Mouse (Mus musculus) brown adipose tissue, adult 24 weeks (tissue): ENCODE measurements around the gene Atpaf1. TPM values are rescaled to one million over a fixed set of nuclear protein-coding genes. Genes with fewer than 3 reads are reported as not detected.

Experiments
- H3K27ac ChIP-seq: fragments of 200-500 bp; replicated peaks from 2 replicates; pipeline ENCODE4 v1.5.1; 2012; ENCODE audit warnings: low read depth, mild to moderate bottlenecking, low read length
- H3K4me1 ChIP-seq: fragments of 200-500 bp; 2 replicates; pipeline ENCODE4 v1.6.1; 2012; ENCODE audit warnings: low read length, mixed read lengths; ENCODE audit not compliant: control insufficient read depth, insufficient read depth, insufficient read length
- H3K4me3 ChIP-seq: fragments of 200-500 bp; 2 replicates; pipeline ENCODE4 v1.5.1; 2012; ENCODE audit warnings: low read depth, mild to moderate bottlenecking, low read length, moderate library complexity; ENCODE audit not compliant: insufficient read depth
- polyA plus RNA-seq: library from polyadenylated mRNA; stranded (reverse); fragments of >200 nt; gene quantifications from 2 replicates; pipeline ENCODE4 v1.2.4, GENCODE M21; 2012; ENCODE audit not compliant: missing spikeins, insufficient read depth, insufficient read length

Atpaf1 gene
- polyA plus RNA-seq, 1 experiment = 53.5 TPM

DNA sequence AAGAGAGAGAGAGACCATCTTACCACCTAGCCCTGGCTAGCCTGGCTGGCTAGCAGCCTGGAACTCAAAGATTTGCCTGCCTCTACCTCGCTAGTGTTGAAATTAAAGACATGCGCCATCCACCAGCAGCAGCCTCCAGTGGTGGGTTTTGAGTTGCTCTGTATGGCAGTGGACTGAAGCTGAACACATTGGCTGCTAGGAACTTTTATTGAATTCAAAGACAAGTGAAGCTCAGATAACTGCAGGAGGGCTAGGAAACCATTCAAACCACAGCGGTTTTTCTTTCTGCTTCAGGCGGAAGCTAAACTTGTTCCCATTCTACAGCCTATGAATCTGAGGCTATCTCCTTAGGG lies 42.9 kb downstream of the Atpaf1 start:
- Histone ChIP-seq H3K27ac (peak overlapping the region; percentile 75), H3K4me3 (peak overlapping the region; percentile 88), H3K4me1 (peaks cover 10% of the 10 kb centered on the region; the same call in 1 of the 2 replicates)

DNA sequence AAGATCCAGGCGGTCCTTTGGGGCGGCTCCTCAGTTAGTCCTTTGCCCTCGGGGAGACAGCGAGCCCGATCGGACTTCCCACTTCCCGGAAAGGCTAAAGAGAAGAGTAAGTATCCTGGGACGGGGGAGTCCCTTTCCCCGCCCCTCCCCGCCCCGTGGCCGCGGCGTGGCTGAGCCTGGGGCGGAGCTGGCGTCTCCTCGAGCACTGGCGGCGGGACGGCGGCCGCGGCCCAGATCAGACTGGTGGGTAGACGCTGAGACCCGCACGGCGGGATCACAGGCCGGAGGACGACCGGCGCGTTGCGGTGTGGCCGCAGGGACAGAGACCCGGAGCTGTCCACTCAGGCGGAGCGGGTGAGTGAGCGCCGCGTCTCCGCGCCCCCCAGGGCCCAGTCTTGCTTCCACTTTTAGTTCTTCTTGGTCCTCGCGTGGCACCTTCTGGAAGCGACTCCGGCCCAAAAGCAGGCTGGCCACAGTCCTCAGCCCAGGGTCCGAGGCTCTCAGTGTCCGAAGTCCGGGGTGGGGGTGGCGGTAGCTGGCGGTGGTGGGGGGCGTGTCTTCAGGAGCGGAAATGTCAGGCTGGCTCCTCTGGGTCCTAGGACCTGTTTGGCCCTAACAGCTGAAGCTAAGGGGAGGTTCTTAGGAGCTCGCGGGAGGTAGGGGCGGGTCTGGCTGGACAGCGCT lies 43.4 kb downstream of the Atpaf1 start, which contains the start of gene Mob3c:
Gene Mob3c, plus strand, starts transcription at position 205 of the 684 bp plus-strand sequence.
- peak within 1 kb of the TSS; percentile 88 for H3K4me3 ChIP-seq

DNA sequence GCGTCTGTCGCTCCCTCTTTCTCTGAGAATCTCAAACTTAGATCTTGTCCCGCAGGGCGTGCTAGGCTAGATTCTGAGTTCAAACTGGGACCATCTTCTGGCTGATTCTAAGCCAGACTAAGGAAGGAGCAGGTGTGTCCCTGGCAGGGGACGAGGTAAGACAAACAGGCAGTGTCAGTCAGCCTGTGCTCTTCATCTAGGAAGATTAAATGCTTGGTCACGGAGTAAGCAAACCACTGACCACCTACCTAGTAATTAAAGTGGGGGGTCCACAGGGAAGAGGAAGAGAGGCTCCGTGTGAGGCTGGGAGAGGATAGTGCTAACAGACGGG lies 43.9 kb downstream of the Atpaf1 start:
- peak overlapping the region; percentile 44 for H3K27ac ChIP-seq
- peaks cover 10% of the 10 kb centered on the region; the same call in 1 of the 2 replicates for H3K4me1 ChIP-seq
- peak overlapping the region; percentile 88 for H3K4me3 ChIP-seq

More for the DNA sequence above, 43.4 kb downstream of the Atpaf1 start, which contains the start of gene Mob3c:
- Histone ChIP-seq H3K4me1 (peaks cover 10% of the 10 kb centered on the region; the same call in 1 of the 2 replicates), H3K27ac (peak within 1 kb of the TSS; percentile 89)

DNA sequence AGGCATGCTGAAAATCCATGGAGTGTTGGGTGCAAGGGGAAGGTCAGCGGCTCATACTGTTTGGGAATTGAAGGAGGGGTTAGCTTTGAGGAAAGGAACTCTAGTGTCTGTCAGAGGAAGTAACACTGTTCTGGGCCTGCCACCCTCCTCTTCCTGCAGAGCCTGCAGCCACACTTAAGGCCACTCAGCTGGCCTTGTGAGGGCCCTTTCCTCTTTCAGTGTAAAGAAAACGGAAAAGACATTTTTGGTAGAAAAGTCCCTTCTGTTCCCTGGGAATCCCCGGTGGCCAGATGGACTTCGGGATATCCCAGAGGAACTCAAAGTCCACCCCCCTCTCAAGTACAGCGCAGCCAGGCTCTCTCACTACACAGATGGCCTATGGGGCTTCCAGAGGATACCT lies 45.9 kb downstream of the Atpaf1 start:
- peak overlapping the region; percentile 42 for H3K27ac ChIP-seq
- no peak overlapping the region for H3K4me3 ChIP-seq
- peaks cover 10% of the 10 kb centered on the region; the same call in 1 of the 2 replicates for H3K4me1 ChIP-seq

DNA sequence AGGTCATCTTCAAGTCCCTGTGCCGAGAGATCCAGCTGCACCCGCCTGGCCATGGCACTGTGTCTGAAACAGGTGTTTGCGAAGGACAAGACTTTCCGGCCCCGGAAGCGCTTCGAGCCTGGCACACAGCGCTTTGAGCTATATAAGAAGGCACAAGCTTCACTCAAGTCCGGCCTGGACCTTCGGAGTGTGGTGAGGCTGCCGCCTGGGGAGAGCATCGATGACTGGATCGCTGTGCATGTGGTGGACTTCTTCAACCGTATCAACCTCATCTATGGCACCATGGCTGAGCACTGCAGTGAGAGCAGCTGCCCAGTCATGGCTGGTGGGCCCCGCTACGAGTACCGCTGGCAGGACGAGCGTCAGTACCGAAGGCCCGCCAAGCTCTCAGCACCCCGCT lies 46.6 kb downstream of the Atpaf1 start:
- H3K4me3 ChIP-seq = no peak overlapping the region
- H3K27ac ChIP-seq = peak overlapping the region; percentile 23; the same call in 1 of the 2 replicates
- peaks cover 10% of the 10 kb centered on the region; the same call in 1 of the 2 replicates for H3K4me1 ChIP-seq

DNA sequence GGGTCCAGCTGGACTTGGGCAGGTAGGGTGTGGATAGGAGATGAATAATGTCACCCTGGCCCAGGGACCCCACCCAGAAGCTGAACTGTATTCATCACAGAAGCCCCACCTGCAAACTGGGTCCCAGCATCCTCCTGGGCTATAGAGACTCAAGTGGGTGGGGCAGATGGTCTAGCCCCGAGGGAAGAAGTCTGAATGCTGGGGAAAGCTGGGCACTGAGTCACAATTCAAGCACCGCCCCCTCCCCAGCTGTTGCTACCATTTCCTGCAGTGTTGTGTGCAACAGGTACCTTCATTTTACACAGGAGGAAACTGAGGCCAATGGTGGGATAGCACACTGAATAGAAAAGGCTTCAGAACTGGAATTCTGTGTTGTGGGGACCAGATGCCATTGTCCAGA lies 47.4 kb downstream of the Atpaf1 start:
- H3K27ac ChIP-seq = no peak overlapping the region
- H3K4me3 ChIP-seq = no peak overlapping the region
- H3K4me1 ChIP-seq = peaks cover 10% of the 10 kb centered on the region; the same call in 1 of the 2 replicates

DNA sequence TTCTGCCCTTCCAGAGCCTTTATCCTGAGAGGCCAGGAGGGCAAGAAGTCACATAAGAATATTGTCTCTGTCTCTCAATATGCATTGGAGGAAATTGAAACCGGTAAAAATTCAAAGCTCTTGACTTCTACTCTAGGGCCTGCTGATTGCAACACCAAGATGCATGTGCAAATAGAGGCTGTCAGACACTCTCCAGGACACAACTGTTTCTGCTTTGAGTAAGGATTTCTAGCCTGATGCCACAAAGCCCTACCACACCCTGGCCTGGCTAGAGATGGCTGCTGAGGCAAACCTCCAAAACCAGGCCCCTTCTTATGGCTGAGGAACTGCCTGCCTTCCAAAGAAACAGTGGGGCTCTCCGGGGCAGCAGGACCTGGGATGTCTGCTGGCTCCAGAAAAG lies 51.0 kb downstream of the Atpaf1 start:
- H3K4me1 ChIP-seq = peaks cover 5% of the 10 kb centered on the region
- no peak overlapping the region for H3K27ac ChIP-seq
- H3K4me3 ChIP-seq = no peak overlapping the region

DNA sequence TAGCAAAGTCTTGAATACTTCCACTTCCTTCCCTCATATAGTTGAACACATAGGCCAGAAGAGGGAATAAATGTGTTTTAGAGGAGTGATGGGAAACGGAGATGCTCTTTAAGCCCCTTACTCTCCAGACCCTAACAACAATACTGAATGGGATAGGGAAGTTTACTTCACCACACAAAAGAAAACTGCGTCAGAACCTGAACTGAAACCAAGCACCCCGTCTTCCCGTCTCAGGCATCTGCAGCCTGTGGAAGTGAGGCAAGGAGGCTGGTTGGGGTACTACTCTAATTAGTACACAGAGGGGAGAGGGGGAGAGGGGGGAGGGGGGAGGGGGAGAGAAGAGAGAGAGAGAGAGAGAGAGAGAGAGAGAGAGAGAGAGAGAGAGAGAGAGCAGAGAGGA lies 53.6 kb downstream of the Atpaf1 start:
- Histone ChIP-seq H3K4me3 (no peak overlapping the region), H3K4me1 (peaks cover 3% of the 10 kb centered on the region), H3K27ac (no peak overlapping the region)

DNA sequence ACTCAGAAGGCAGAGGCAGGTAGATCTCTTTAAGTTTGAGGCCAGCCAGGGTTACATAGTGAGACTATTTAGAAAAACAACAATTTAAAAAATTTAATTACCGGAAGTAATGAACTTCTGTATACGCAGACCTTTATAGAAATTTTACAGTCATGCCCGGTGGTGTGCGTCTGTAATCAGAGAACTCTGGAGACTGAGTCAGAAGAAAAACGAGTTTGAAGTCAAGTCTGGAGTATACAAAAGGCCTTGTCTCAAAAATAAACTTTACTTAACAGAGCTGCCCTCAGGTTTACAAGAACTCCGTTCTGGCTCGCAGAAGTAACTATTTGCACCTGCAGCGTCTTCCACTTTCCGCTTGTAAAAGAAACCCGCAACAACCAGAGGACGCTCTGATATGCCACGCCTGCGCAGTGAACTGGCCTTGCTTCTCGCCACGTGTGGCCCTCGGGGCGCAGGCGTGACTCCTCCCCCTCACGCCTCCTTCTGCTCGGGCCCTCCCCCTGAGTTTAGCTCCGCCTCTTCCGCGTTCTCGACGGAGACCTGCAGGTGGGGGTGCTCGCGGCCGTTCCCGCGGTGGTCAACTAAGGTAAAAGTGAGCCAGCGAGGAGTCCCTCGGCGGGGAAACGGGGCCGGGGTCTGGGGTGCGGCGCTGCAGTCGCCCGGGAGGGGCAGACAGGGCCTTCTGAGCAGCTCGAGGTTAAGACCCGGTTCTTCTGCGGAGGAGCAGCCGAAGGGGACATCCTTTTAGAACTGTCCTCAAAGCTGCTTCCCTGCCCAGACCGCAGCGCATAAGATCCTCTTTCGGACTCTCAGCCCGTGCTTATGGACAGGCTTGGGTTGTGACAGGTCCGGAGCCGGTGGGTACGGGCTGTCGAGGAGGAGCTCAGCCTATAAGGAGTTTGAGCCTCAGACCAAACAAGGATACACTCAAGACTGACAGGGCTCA lies 54.4 kb downstream of the Atpaf1 start, which contains the start of gene Mknk1:
Gene Mknk1, plus strand, starts transcription at position 503 of the 946 bp plus-strand sequence.
- Histone ChIP-seq H3K4me3 (peak within 1 kb of the TSS; percentile 78), H3K4me1 (peaks cover 3% of the 10 kb centered on the region), H3K27ac (0 out of 2 replicates have a peak within 1 kb of the TSS, but pooled peaks have one; percentile 16)

DNA sequence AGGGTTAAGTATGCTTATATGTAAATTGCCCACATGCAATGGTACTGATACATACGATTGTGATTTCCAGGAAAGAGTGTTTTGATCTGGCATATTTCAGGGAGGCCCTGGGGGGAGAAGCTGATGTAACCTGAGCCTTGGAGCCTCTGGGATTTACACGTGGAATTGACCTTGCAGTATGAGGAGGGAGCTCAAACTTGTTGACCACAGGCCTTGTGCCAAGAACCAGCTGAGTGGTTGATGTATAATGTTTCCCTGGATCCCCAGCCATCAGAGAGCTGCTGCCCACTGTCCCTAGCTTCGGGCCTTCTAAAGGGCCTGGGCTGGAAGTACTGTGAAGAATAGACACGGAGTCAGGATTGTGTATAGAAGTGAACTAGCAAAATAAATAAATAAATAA lies 55.3 kb downstream of the Atpaf1 start:
- Histone ChIP-seq H3K27ac (0 out of 2 replicates have a peak overlapping the region, but pooled peaks have one; percentile 7), H3K4me3 (peak overlapping the region; percentile 78)

DNA sequence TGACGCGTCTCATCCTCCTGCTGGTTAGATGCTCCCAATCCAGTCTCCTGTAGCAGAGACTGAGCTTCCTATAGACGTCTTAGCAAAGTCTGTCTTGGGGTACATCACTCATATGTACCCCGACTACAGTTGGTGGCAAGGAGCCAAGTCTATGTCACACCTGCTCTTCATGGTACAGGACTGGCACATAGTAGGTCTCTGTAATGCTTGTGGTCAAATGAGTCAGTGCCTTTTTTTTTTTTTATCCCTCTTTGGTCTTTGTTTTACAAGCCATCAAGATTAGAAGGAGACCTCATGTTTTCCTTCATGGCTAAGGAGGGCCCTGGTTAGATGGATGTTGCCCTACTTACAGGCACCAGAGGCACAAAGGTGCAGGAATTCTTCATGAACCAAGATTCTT lies 56.2 kb downstream of the Atpaf1 start:
- peaks cover 3% of the 10 kb centered on the region for H3K4me1 ChIP-seq
- H3K4me3 ChIP-seq = no peak overlapping the region
- H3K27ac ChIP-seq = no peak overlapping the region

More for the DNA sequence above, 55.3 kb downstream of the Atpaf1 start:
- H3K4me1 ChIP-seq = peaks cover 3% of the 10 kb centered on the region

DNA sequence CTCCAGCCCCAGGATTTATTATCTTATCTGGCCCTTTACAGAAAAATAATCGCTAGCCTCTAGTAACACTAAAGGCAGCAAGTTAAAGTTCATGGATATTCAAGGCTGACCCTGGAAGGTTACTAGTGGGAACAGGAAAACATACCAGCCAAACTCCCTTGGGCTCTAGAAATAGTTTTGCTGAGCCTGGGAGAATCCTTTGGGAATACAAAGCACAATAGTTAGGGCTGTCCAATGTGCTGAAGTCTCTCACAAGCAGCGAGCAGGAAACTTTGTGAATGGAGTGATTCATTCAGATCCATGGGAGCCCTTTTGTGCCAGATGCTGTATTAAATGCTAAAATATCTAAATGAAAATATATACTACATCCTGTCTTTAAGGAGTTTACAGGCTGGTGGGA lies 62.0 kb downstream of the Atpaf1 start:
- peak overlapping the region; percentile 54; the same call in 1 of the 2 replicates for H3K27ac ChIP-seq
- peaks cover 29% of the 10 kb centered on the region for H3K4me1 ChIP-seq
- no peak overlapping the region for H3K4me3 ChIP-seq

DNA sequence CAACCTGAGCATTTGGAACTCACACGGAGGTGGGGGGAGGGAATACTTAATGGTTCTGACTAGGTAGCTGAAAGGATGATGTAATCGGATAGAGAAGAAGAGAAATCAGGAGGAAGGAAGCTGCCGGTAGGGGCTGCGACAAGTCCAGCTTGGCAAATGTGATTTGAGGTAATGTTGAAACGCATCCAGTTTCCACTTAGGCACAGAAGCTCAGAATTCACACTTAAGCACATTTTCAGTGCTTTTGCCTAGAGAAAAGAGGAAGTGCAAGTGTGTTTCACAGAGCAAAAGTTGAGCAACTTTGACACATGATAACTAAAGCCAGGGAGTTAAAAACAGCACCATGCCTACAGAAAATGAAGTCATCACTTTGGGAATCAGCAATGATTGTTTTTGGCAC lies 62.8 kb downstream of the Atpaf1 start:
- Histone ChIP-seq H3K4me3 (no peak overlapping the region), H3K27ac (peak overlapping the region; percentile 70), H3K4me1 (peaks cover 29% of the 10 kb centered on the region)

DNA sequence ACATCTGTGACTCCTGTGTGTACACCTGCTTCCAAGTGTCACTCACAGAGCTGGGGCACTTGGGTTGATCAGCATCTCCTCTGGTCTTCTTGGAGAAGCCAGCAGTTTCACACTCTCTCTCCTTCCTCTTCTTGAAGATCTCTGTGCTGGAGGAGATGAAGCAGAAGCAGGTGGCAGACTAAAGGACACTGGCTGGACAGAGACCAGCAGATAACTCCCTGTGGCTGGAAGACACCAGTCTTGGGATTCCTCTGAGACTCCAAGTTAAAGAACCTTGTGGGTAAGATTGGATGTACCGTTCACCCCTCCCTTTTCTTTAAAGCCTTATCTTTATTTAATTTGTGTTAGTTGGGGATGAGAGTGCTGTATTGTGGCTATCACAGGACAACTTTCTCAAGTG lies 63.5 kb downstream of the Atpaf1 start:
- Histone ChIP-seq H3K4me1 (peaks cover 29% of the 10 kb centered on the region), H3K4me3 (no peak overlapping the region), H3K27ac (peak overlapping the region; percentile 70; the same call in 1 of the 2 replicates)

DNA sequence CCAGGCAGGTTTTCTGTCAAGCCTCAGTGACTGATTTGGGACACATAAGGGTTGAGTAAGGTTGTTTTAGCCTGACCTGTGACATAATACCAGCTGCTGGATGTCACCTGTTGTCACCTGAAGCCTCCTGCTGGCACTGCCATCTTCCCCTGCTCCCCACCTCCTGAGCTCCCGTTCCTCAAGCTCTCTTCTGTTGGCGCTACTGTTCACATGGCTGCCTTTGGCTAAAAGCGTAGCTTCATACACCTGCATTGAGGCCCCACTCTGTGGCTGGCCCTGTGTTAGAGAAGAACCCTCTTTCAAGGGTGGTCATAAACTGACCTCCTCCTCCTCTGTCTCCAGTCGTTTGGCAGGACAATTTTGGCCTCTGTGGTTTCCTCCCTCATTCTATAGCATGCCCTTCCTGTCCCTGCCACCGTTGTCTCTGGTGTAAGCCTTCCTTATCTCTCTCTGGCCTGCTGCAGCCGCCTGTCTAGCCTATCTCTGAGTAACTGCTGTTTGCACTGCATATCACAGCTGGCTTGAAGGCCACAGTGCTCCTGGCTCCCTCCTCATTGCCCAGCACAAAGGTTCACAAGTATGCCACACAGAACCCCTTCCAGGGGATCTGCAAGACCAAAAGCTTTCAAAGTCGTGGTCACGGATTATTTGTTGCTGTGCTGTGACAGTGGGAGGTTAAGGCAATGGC lies 64.5 kb downstream of the Atpaf1 start:
- H3K4me1 ChIP-seq = peaks cover 29% of the 10 kb centered on the region
- H3K27ac ChIP-seq = 0 out of 2 replicates have a peak overlapping the region, but pooled peaks have one; percentile 3
- no peak overlapping the region for H3K4me3 ChIP-seq
